Mouse (Mus musculus): ENCODE measurements around the gene Atp6v1a. TPM values are rescaled to one million over a fixed set of nuclear protein-coding genes. Genes with fewer than 3 reads are reported as not detected.
A peak's percentile ranks its signal among the peaks of the same experiment; 100 is the strongest.

The Atp6v1a gene
- 63.0 and 68.0 TPM in 2 replicates for polyA plus RNA-seq (2014; fragmentation: Nextera tagmentation; extraction: Ambion mirVana)

DNA sequence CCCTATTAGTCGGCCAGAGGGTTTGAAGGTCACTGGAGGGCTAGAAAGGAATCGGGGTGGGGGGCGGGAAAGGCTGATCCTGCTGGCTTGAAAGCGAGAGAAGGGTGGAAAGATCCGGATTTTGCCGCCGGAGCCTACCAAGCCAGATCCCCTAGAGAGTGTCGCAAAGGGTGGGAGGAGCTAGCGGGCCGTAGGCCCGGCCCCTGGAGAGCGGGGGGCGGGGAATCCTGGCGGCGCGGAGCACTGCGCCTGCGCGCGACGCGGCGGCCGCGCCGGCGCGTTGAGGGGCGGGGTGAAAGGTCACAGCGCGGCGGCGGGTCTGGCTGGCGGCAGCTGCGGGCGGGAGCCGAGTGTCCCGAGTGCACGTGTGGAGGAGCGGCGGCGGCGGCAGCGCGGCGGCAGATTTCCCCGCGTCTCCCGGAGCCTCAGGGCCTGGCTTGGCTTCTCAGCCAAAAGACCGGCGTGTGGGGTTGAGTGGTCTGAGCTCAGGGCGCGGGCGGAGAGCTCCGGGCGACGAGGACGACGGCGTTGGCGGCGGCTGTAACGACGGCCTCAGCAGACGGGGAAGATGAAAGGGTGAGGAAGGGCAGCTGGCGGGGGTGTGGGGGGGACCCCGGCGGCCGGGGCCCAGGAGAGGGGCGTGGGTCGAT lies at the start of gene Atp6v1a, which contains the start of gene Naa50:
TSS of gene Atp6v1a (minus strand) at position 170 of the 650 bp plus-strand sequence.
TSS of gene Naa50 (plus strand) at position 295 of the 650 bp plus-strand sequence.
- Histone ChIP-seq H3K27me3 (replicated peaks; ENCODE audit: control insufficient read depth, insufficient read depth, low read length) (no peaks in the 10 kb centered on the region), H3K4me3 (ENCODE audit: low read depth, low read length) (peak within 1 kb of the TSS; percentile 92), H3K4me1 (replicated peaks; ENCODE audit: control insufficient read depth, insufficient read depth, low read length) (peaks cover 13% of the 10 kb centered on the region), H3K9ac (ENCODE audit: low read length) (peak within 1 kb of the TSS; percentile 93), H3K27ac (ENCODE audit: low read depth) (peak within 1 kb of the TSS; percentile 100), H3K36me3 (ENCODE audit: control insufficient read depth, insufficient read depth, low read length) (no peaks in the 10 kb centered on the region), H3K4me2 (ENCODE audit: low read length) (peak within 1 kb of the TSS; percentile 85), H3K9me3 (ENCODE audit: control insufficient read depth, low read length) (no peaks in the 10 kb centered on the region)
- under 1% methylated on average over 63 of the region's 71 CpGs for WGBS
- peak; percentile 92 for ATAC-seq (replicated peaks; ENCODE audit: low FRiP score, low TSS enrichment, low read depth)
- peak; percentile 95 for DNase-seq (ENCODE audit: low spot score)

DNA sequence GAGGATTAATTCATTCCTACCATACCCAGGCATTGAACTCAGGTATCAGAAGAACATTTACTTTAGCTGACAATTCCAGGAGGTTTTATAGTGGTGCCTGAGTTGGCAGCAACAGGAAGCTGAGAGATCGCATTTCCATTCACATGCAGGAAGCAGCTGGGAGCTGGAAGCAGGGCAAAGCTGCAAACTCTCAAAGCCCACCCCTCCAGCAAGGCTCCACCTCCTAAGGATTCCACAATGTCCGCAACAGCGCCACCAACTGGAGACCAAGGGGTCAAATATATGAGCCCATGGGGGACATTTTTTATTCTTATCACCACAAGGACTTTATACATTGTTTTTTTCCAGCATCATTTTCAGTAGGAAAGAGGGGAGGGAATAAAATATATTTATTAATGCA lies 49.3 kb upstream of the Atp6v1a start:
- ATAC-seq (replicated peaks; ENCODE audit: low FRiP score, low TSS enrichment, low read depth) (no peak), DNase-seq (ENCODE audit: low spot score) (no peak)
- Histone ChIP-seq H3K27ac (ENCODE audit: low read depth) (no peak overlapping the region), H3K27me3 (replicated peaks; ENCODE audit: control insufficient read depth, insufficient read depth, low read length) (no peaks in the 10 kb centered on the region), H3K9me3 (ENCODE audit: control insufficient read depth, low read length) (0 out of 2 replicates have a peak, but pooled peaks cover 4% of the 10 kb centered on the region), H3K4me1 (replicated peaks; ENCODE audit: control insufficient read depth, insufficient read depth, low read length) (no peaks in the 10 kb centered on the region), H3K9ac (ENCODE audit: low read length) (no peak overlapping the region), H3K4me3 (ENCODE audit: low read depth, low read length) (no peak overlapping the region), H3K4me2 (ENCODE audit: low read length) (no peak overlapping the region), H3K36me3 (ENCODE audit: control insufficient read depth, insufficient read depth, low read length) (no peaks in the 10 kb centered on the region)
- WGBS, result 91% methylated on average over 3 of the region's 3 CpGs

DNA sequence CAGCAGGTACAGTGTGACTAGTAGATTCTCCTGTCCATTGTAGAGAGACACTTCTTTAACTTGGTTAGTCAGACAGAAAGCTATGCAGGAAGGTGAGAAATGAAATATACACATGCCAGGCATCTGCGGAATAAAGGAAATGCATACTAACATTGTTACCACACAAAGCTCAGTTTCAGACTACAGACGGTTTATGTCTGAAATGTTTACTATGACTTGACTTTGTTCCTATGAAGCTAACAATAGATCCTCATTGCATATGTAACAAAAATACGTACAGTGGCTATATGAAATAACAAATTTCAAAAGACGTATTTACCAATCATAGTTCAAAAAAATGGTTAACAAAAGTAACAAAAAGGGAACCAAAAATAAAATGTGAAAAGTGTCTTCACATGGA lies 47.7 kb upstream of the Atp6v1a start:
- 87% methylated on average over 4 of the region's 4 CpGs for WGBS
- Histone ChIP-seq H3K4me2 (ENCODE audit: low read length) (no peak overlapping the region), H3K4me3 (ENCODE audit: low read depth, low read length) (no peak overlapping the region), H3K9me3 (ENCODE audit: control insufficient read depth, low read length) (0 out of 2 replicates have a peak, but pooled peaks cover 4% of the 10 kb centered on the region), H3K4me1 (replicated peaks; ENCODE audit: control insufficient read depth, insufficient read depth, low read length) (no peaks in the 10 kb centered on the region), H3K9ac (ENCODE audit: low read length) (no peak overlapping the region), H3K27ac (ENCODE audit: low read depth) (no peak overlapping the region), H3K36me3 (ENCODE audit: control insufficient read depth, insufficient read depth, low read length) (no peaks in the 10 kb centered on the region), H3K27me3 (replicated peaks; ENCODE audit: control insufficient read depth, insufficient read depth, low read length) (no peaks in the 10 kb centered on the region)
- ATAC-seq (replicated peaks; ENCODE audit: low FRiP score, low TSS enrichment, low read depth) (no peak), DNase-seq (ENCODE audit: low spot score) (no peak)

DNA sequence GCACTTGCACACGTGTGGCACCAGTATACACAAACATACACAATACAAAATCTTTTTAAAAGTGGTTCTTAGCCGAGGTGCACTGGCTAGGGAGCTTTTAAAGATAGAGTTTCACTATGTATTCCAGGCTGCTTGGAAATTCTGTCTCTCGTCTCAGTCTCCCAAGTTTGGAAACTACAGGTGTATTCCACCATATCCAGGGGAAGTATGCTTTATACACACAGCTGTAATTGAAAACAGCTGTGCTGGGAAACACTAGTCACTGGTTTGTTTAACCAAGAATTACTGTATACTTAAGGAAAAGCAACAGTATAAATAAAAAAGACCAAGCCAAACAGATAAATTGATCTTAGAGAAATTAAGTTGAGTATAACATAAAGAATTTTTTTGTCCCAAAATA lies 45.3 kb upstream of the Atp6v1a start:
- Histone ChIP-seq H3K27me3 (replicated peaks; ENCODE audit: control insufficient read depth, insufficient read depth, low read length) (no peaks in the 10 kb centered on the region), H3K4me2 (ENCODE audit: low read length) (no peak overlapping the region), H3K36me3 (ENCODE audit: control insufficient read depth, insufficient read depth, low read length) (peaks cover 4% of the 10 kb centered on the region; the same call in 1 of the 2 replicates), H3K4me3 (ENCODE audit: low read depth, low read length) (no peak overlapping the region), H3K9ac (ENCODE audit: low read length) (no peak overlapping the region), H3K4me1 (replicated peaks; ENCODE audit: control insufficient read depth, insufficient read depth, low read length) (no peaks in the 10 kb centered on the region), H3K9me3 (ENCODE audit: control insufficient read depth, low read length) (0 out of 2 replicates have a peak, but pooled peaks cover 4% of the 10 kb centered on the region), H3K27ac (ENCODE audit: low read depth) (no peak overlapping the region)
- no peak for DNase-seq (ENCODE audit: low spot score)
- no peak for ATAC-seq (replicated peaks; ENCODE audit: low FRiP score, low TSS enrichment, low read depth)
- WGBS, result 61% methylated on average over 3 of the region's 3 CpGs

DNA sequence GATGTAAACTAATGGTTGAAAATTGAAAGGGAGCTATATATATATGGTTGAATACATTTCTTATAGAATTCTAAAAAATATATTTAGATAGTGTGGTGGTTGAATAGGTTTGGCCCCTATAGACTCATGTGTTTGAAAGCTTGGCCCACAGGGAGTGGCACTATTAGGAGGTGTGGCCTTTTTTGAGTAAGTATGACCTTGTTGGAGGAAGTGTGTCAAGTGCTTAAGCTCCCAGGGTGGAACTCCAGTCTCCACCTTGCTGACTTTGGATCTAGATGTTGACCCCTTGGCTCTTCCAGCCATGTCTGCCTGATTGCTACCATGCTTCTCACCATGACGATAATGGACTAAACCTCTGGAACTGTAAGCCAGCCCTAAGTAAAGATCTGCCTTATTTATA lies 43.1 kb upstream of the Atp6v1a start:
- Histone ChIP-seq H3K9me3 (ENCODE audit: control insufficient read depth, low read length) (no peaks in the 10 kb centered on the region), H3K9ac (ENCODE audit: low read length) (no peak overlapping the region), H3K36me3 (ENCODE audit: control insufficient read depth, insufficient read depth, low read length) (peaks cover 7% of the 10 kb centered on the region; the same call in 1 of the 2 replicates), H3K4me1 (replicated peaks; ENCODE audit: control insufficient read depth, insufficient read depth, low read length) (no peaks in the 10 kb centered on the region; the same call in 1 of the 2 replicates), H3K27me3 (replicated peaks; ENCODE audit: control insufficient read depth, insufficient read depth, low read length) (no peaks in the 10 kb centered on the region), H3K27ac (ENCODE audit: low read depth) (no peak overlapping the region), H3K4me3 (ENCODE audit: low read depth, low read length) (no peak overlapping the region), H3K4me2 (ENCODE audit: low read length) (no peak overlapping the region)
- ATAC-seq (replicated peaks; ENCODE audit: low FRiP score, low TSS enrichment, low read depth) (no peak), DNase-seq (ENCODE audit: low spot score) (no peak)
- 93% methylated on average over 1 of the region's 1 CpGs for WGBS

DNA sequence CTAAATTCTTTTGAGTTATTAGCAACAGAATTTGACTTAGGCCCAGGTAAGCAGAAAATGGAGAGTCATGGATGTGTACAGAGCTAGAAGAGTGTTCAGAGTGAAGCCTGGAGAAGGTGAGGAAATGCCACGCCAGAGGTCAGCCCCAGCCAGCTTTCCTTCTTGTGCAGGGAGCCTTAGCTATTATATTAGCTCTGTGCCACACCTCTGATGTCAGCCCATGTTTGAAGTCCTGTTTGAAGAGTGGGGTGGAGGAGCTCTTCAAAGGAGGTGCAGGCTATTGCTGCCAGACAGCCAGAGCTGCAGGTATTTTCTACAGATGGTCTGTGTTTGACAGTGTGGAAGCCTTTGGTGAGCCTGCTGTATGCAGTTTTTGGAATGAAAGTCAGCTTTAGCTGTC lies 39.0 kb upstream of the Atp6v1a start:
- DNase-seq (ENCODE audit: low spot score) (no peak), ATAC-seq (replicated peaks; ENCODE audit: low FRiP score, low TSS enrichment, low read depth) (peak; percentile 73)
- Histone ChIP-seq H3K4me3 (ENCODE audit: low read depth, low read length) (no peak overlapping the region), H3K27ac (ENCODE audit: low read depth) (peak overlapping the region; percentile 27; the same call in 1 of the 2 replicates), H3K4me2 (ENCODE audit: low read length) (no peak overlapping the region), H3K36me3 (ENCODE audit: control insufficient read depth, insufficient read depth, low read length) (peaks cover 7% of the 10 kb centered on the region; the same call in 1 of the 2 replicates), H3K9ac (ENCODE audit: low read length) (no peak overlapping the region), H3K9me3 (ENCODE audit: control insufficient read depth, low read length) (no peaks in the 10 kb centered on the region), H3K4me1 (replicated peaks; ENCODE audit: control insufficient read depth, insufficient read depth, low read length) (peaks cover 12% of the 10 kb centered on the region), H3K27me3 (replicated peaks; ENCODE audit: control insufficient read depth, insufficient read depth, low read length) (no peaks in the 10 kb centered on the region)
- 50% methylated on average over 1 of the region's 1 CpGs for WGBS

DNA sequence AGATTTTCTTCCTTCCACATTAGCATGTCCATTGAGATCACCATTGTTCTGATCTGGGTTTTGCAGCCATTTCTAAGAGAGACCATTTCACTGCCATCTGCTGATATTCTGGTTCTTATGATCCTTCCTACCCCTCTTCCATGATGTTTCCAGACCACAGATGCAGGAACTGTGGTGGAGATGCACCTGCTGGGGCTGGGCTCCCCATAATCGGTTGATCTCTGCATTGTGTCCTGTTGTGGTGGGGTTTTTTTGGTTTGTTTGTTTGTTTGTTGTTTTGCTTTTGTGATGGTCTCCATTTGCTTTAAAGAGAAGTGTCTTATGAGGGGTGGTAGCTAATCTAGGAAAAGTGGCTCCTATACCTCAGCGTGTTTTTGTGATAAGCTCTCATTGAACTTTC lies 37.0 kb upstream of the Atp6v1a start:
- H3K4me2 ChIP-seq (ENCODE audit: low read length), result no peak overlapping the region
- H3K4me3 ChIP-seq (ENCODE audit: low read depth, low read length), result no peak overlapping the region
- no peaks in the 10 kb centered on the region for H3K9me3 ChIP-seq (ENCODE audit: control insufficient read depth, low read length)
- no peak overlapping the region for H3K27ac ChIP-seq (ENCODE audit: low read depth)
- DNase-seq (ENCODE audit: low spot score) (no peak), ATAC-seq (replicated peaks; ENCODE audit: low FRiP score, low TSS enrichment, low read depth) (no peak)
- WGBS, result 96% methylated on average over 2 of the region's 2 CpGs
- H3K27me3 ChIP-seq (replicated peaks; ENCODE audit: control insufficient read depth, insufficient read depth, low read length), result no peaks in the 10 kb centered on the region
- peaks cover 7% of the 10 kb centered on the region; the same call in 1 of the 2 replicates for H3K36me3 ChIP-seq (ENCODE audit: control insufficient read depth, insufficient read depth, low read length)
- H3K4me1 ChIP-seq (replicated peaks; ENCODE audit: control insufficient read depth, insufficient read depth, low read length), result peaks cover 12% of the 10 kb centered on the region
- H3K9ac ChIP-seq (ENCODE audit: low read length), result no peak overlapping the region

DNA sequence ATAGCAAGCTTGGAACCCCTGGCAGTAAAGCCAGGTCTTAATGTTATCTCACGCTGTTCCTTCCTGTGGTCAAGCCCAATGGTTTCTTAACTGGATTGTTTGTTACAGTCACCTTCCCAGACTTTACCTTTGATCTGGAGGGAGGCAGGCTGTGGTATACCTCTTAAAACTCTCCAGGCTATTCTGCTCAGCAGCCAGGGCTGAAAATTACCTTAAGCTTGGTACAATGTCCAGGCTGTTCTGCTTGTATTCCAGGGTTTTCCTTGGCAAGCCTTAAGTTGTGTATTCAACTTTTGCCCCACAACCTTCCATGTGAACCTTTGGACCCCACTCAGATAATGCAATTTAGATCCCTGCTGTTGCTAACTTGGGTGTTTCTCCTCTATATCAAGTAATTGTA lies 35.5 kb upstream of the Atp6v1a start:
- Histone ChIP-seq H3K27ac (ENCODE audit: low read depth) (no peak overlapping the region), H3K9me3 (ENCODE audit: control insufficient read depth, low read length) (no peaks in the 10 kb centered on the region), H3K27me3 (replicated peaks; ENCODE audit: control insufficient read depth, insufficient read depth, low read length) (no peaks in the 10 kb centered on the region), H3K9ac (ENCODE audit: low read length) (no peak overlapping the region), H3K4me1 (replicated peaks; ENCODE audit: control insufficient read depth, insufficient read depth, low read length) (peaks cover 12% of the 10 kb centered on the region), H3K4me3 (ENCODE audit: low read depth, low read length) (no peak overlapping the region), H3K36me3 (ENCODE audit: control insufficient read depth, insufficient read depth, low read length) (0 out of 2 replicates have a peak, but pooled peaks cover 3% of the 10 kb centered on the region), H3K4me2 (ENCODE audit: low read length) (0 out of 2 replicates have a peak overlapping the region, but pooled peaks have one; percentile 58)
- ATAC-seq (replicated peaks; ENCODE audit: low FRiP score, low TSS enrichment, low read depth) (no peak), DNase-seq (ENCODE audit: low spot score) (no peak)
- 68% methylated on average over 1 of the region's 1 CpGs for WGBS

All from intestine, embryonic 14.5 days (tissue).